Mouse (Mus musculus) effector memory CD4-positive, alpha-beta T cell, adult 7 months (primary cell): Measurements from ENCODE around the gene Olfr487. TPM values are rescaled to one million over a fixed set of nuclear protein-coding genes. Genes with fewer than 3 reads are reported as not detected.

Source experiments
- polyA plus RNA-seq: library from polyadenylated mRNA; unstranded; fragments of 100-300 nt; shearing (Covaris generic); gene quantifications from one replicate; pipeline ENCODE4 v1.2.1, GENCODE M21; 2017

The Olfr487 gene
- polyA plus RNA-seq, result not detected

DNA sequence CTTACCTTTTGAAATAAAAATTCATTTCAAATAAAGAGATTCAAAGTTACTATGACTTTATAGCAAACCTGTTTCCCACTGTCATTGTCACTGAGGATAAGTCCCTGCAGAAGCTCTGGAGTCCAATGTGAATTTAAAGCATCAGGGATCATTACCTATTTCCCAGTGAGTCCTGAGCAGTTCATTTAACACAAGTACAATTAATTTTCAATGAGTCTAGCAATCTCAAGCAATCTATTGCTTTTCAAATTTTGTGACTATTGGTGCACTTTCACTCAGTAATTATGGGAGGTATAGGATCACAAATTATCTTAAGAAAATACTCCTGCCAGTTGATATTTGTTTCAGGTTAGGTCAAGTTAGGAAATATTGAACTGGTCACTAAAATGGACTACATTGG, at the start of gene Olfr487:
Olfr487 (minus strand) TSS at position 101 of the 400 bp plus-strand sequence.

DNA sequence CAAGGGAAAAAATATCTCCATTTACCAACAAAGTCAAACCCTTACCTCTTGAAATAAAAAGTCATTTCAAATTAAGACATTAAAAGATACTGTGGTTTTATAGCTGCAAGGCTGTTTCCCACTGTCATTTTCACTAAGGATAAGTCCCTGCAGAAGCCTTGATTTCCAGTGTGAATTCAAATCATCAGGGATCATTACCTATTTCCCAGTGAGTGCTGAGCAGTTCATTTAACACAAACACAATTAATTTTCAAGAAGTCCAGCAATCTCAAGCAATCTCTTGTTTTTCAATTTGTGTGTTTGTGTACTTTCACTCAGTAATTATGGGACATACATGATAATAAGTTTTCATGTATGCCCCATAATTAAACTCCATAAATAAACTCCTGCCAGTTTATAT, 43.8 kb upstream of the Olfr487 start, which contains the start of gene Olfr488:
Olfr488 (minus strand) TSS at position 101 of the 400 bp plus-strand sequence.

DNA sequence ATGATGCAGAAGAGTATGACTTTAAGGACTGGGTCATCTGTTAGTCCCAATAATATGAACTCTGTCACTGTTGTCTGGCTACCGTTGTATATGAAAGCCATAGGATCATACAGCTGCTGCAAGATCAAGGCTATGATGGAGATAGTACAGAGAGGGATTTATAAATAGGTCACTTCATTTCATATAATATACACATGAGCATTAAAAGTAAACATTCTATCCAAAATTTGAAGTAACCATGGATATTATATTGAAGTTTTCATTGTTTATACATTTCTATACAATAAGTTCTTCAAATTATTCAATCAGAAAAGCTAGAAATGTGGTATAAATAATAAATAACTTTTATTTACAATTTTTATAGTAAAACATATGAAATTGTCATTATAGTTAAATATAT, 41.8 kb downstream of the Olfr487 start, which contains the start of gene Olfr486:
Olfr486 (minus strand) TSS at position 101 of the 400 bp plus-strand sequence.

DNA sequence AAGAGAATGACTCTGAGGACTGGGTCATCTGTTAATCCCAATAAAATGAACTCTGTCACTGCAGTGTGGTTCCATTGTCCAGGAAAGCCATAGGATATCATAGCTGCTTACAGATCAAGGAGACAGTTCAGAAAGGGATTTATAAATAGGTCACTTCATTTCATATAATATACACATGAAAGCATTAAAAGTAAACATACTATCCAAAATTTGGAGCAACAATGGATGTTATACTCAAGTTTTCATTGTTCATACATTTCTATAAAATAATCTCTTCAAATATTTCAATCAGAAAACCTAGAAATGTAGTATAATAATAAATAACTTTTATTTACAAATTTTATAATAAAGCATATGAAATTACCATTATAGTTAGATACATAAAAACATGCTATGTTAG, 54.7 kb downstream of the Olfr487 start, which contains the start of gene Olfr485:
Olfr485 (minus strand) TSS at position 101 of the 400 bp plus-strand sequence.

Other genes with a start within 250 kb of the Olfr487 start
- not detected for gene Olfr476, start 249.8 kb downstream of the Olfr487 start, polyA plus RNA-seq
- not detected for gene Olfr477, start 227.9 kb downstream of the Olfr487 start, polyA plus RNA-seq
- gene Olfr478, start 180.6 kb downstream of the Olfr487 start, polyA plus RNA-seq, result not detected
- gene Olfr479, start 163.9 kb downstream of the Olfr487 start, polyA plus RNA-seq, result not detected
- gene Olfr480, start 147.3 kb downstream of the Olfr487 start, polyA plus RNA-seq, result not detected
- gene Olfr481, start 134.8 kb downstream of the Olfr487 start, polyA plus RNA-seq, result 0.07 TPM
- 0.33 TPM for gene Olfr482, start 117.0 kb downstream of the Olfr487 start, polyA plus RNA-seq
- gene Olfr483, start 113.8 kb downstream of the Olfr487 start, polyA plus RNA-seq, result not detected
- not detected for gene Olfr484, start 87.2 kb downstream of the Olfr487 start, polyA plus RNA-seq
- 0.40 TPM for gene Olfr485, start 54.8 kb downstream of the Olfr487 start, polyA plus RNA-seq
- gene Olfr486, start 41.9 kb downstream of the Olfr487 start, polyA plus RNA-seq, result not detected
- not detected for gene Olfr488, start 43.7 kb upstream of the Olfr487 start, polyA plus RNA-seq
- 0.40 TPM for gene Olfr490, start 74.3 kb upstream of the Olfr487 start, polyA plus RNA-seq
- gene Olfr491, start 98.8 kb upstream of the Olfr487 start, polyA plus RNA-seq, result not detected
- gene Olfr492, start 109.0 kb upstream of the Olfr487 start, polyA plus RNA-seq, result not detected
- not detected for gene Olfr493, start 132.3 kb upstream of the Olfr487 start, polyA plus RNA-seq
- not detected for gene Olfr494, start 150.7 kb upstream of the Olfr487 start, polyA plus RNA-seq
- not detected for gene Olfr495, start 178.5 kb upstream of the Olfr487 start, polyA plus RNA-seq
- not detected for gene Olfr497, start 205.8 kb upstream of the Olfr487 start, polyA plus RNA-seq